Mouse (Mus musculus) liver, postnatal 0 days (tissue): ENCODE measurements at regions not wholly inside any gene's neighbourhood (a gene's known extent, or its start where the extent isn't known, plus 50 kb on each side); places are given as distances from the start of the nearest gene placed in this dataset.

ENCODE experiments used
- CTCF ChIP-seq: sonication (generic); IDR thresholded peaks from 2 replicates; pipeline ENCODE4 v1.5.1; 2016; ENCODE audit warnings: antibody characterized with exemption, low read depth
- EP300 ChIP-seq: IDR thresholded peaks from 2 replicates; pipeline ENCODE4 v1.6.1; 2016; ENCODE audit warnings: antibody characterized with exemption, low read depth, mild to moderate bottlenecking

DNA sequence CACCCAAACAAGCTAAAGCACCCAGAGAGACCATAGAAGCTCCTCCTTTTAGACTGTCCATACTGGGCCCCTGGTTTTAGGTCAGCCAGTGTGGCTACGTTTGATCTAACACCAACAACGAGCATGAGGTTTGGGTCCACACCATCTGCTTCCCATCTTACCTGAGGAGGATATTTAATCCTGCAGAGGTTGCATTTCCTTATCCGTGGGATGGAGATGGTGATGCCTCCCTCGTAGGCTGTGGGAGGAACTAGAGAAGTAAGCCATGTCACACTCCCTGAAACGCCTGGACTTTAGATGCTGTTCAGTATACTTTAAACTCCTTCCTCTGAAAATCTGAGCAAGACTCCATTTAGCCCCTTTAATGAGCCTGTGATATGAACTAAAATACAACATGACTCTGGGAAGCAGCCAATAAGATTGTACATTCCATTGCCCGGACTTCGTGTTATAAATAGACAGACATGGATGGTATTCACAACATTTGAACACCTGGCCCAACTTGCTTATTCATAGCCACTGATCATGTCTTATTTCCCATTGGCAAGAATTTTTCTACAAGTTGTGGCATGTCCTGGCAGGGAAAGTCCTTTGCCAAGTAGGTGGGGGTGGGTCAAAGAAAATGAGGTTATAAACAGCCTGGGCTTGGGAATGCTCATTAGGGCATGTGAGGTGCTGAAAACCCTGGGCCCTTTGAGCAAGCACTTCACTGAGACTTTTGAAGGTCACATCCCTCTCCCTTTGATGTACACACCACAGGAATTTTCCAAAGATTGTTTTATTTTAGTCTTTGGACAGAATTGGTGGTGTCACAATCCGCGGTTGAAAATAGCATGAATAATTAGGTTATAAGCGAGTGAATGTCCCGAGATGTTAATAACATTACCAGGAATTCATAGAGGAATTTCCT, 89.7 kb upstream of the Pgrmc2 start:
- TF ChIP-seq EP300 (no peak), CTCF (no peak)
